Mouse (Mus musculus) MEL (cell line): ENCODE data around the gene B3gnt7. TPM values are rescaled to one million over a fixed set of nuclear protein-coding genes. Genes with fewer than 3 reads are reported as not detected.
"Not testable (repeated sequence)": the region's sequence is repeated elsewhere in the genome, so short reads cannot be mapped to it uniquely, and the experiment has no call there.

Experiments
- DNase-seq: peaks from one replicate; pipeline ENCODE4 v3.0.0; 2011; ENCODE audit warnings: low read depth, low spot score
- H3K27ac ChIP-seq: 2 replicates; pipeline ENCODE4 v1.5.1; 2012; ENCODE audit warnings: low read depth, mild to moderate bottlenecking, control low read depth, low read length, moderate library complexity; ENCODE audit not compliant: control insufficient read depth
- H3K27me3 ChIP-seq, 2 experiments: fragments of 150-350 bp in 1 of 2; sonication (generic) in 1 of 2; 2 replicates each; pipeline ENCODE4 v1.6.1; 2012; ENCODE audit warnings: low read length in 2 of 2, mild to moderate bottlenecking in 2 of 2, improper control_type of control experiment in 1 of 2, moderate library complexity in 1 of 2; ENCODE audit not compliant: insufficient read depth in 2 of 2, control insufficient read depth in 1 of 2
- H3K36me3 ChIP-seq, 2 experiments: 2 replicates each; pipeline ENCODE4 v1.6.1; 2012 to 2014; ENCODE audit warnings: low read length in 2 of 2, improper control_type of control experiment in 1 of 2, inconsistent platforms in 1 of 2, mild to moderate bottlenecking in 1 of 2; ENCODE audit not compliant: insufficient read depth in 2 of 2, control insufficient read depth in 1 of 2
- H3K4me1 ChIP-seq, 2 experiments: fragments of 150-350 bp in 1 of 2; sonication (generic) in 1 of 2; 2 replicates each; pipeline ENCODE4 v1.6.1; 2012; ENCODE audit warnings: low read length in 2 of 2, improper control_type of control experiment in 1 of 2, mild to moderate bottlenecking in 1 of 2; ENCODE audit not compliant: insufficient read depth in 2 of 2, control insufficient read depth in 1 of 2
- H3K4me3 ChIP-seq, 2 experiments: fragments of 150-350 bp in 1 of 2; sonication (generic) in 1 of 2; 2 replicates each; pipeline ENCODE4 v1.5.1; 2012; ENCODE audit warnings: low read depth in 2 of 2, low read length in 2 of 2, mild to moderate bottlenecking in 2 of 2, moderate library complexity in 2 of 2, control low read depth in 1 of 2, improper control_type of control experiment in 1 of 2; ENCODE audit not compliant: control insufficient read depth in 1 of 2, insufficient read depth in 1 of 2
- H3K79me2 ChIP-seq: 2 replicates; pipeline ENCODE4 v1.6.1; 2012; ENCODE audit warnings: mild to moderate bottlenecking, low read length, moderate library complexity; ENCODE audit not compliant: control insufficient read depth, poor library complexity, insufficient read depth
- H3K9ac ChIP-seq: 2 replicates; pipeline ENCODE4 v1.6.1; 2012; ENCODE audit warnings: low read depth, mild to moderate bottlenecking, control low read depth, low read length, moderate library complexity; ENCODE audit not compliant: control insufficient read depth, poor library complexity, severe bottlenecking
- H3K9me3 ChIP-seq: fragments of 150-350 bp; sonication (generic); replicated peaks from 2 replicates; pipeline ENCODE4 v1.6.1; 2012; ENCODE audit warnings: mild to moderate bottlenecking, low read length, improper control_type of control experiment, moderate library complexity; ENCODE audit not compliant: insufficient read depth
- CHD1 ChIP-seq: IDR thresholded peaks from 2 replicates; pipeline ENCODE4 v1.6.1; 2012; ENCODE audit warnings: low read depth, mild to moderate bottlenecking, inconsistent platforms, low read length, improper control_type of control experiment
- CHD2 ChIP-seq: IDR thresholded peaks from 2 replicates; pipeline ENCODE4 v1.6.1; 2011; ENCODE audit warnings: low read length, improper control_type of control experiment
- CTCF ChIP-seq, 3 experiments: IDR thresholded peaks in 2 of 3; conservative IDR thresholded peaks in 1 of 3; 2 replicates each; pipeline ENCODE4 v1.5.1; 2011 to 2012; ENCODE audit warnings: low read length in 3 of 3, low read depth in 2 of 3, mild to moderate bottlenecking in 2 of 3, improper control_type of control experiment in 1 of 3, inconsistent platforms in 1 of 3, mixed read lengths in 1 of 3, moderate library complexity in 1 of 3; ENCODE audit not compliant: control insufficient read depth in 1 of 3, insufficient read depth in 1 of 3, poor library complexity in 1 of 3, severe bottlenecking in 1 of 3
- ETS1 ChIP-seq: IDR thresholded peaks from 2 replicates; pipeline ENCODE4 v1.6.1; 2012; ENCODE audit warnings: low read depth, mild to moderate bottlenecking, inconsistent platforms, low read length, improper control_type of control experiment, moderate library complexity
- MAFK ChIP-seq: IDR thresholded peaks from 2 replicates; pipeline ENCODE4 v1.6.1; 2011; ENCODE audit warnings: low read depth, mild to moderate bottlenecking, low read length, improper control_type of control experiment, borderline replicate concordance
- MEF2A ChIP-seq: IDR thresholded peaks from 2 replicates; pipeline ENCODE4 v1.6.1; 2014; ENCODE audit warnings: low read depth, mild to moderate bottlenecking, inconsistent platforms, low read length, improper control_type of control experiment; ENCODE audit not compliant: poor library complexity, insufficient replicate concordance, severe bottlenecking; ENCODE audit errors: extremely low read depth
- MXI1 ChIP-seq: IDR thresholded peaks from 2 replicates; pipeline ENCODE4 v1.6.1; 2011; ENCODE audit warnings: mild to moderate bottlenecking, low read depth, low read length, improper control_type of control experiment
- POLR2AphosphoS5 ChIP-seq: IDR thresholded peaks from 2 replicates; pipeline ENCODE4 v1.6.1; 2012; ENCODE audit warnings: low read depth, borderline replicate concordance, mild to moderate bottlenecking, inconsistent platforms, low read length, moderate library complexity, mixed read lengths
- RAD21 ChIP-seq: IDR thresholded peaks from 2 replicates; pipeline ENCODE4 v1.6.1; 2011; ENCODE audit warnings: mild to moderate bottlenecking, low read depth, low read length, improper control_type of control experiment
- RCOR1 ChIP-seq: IDR thresholded peaks from 2 replicates; pipeline ENCODE4 v1.6.1; 2012; ENCODE audit warnings: low read depth, mild to moderate bottlenecking, inconsistent platforms, low read length, improper control_type of control experiment
- SMC3 ChIP-seq: IDR thresholded peaks from 2 replicates; pipeline ENCODE4 v1.6.1; 2011; ENCODE audit warnings: low read depth, low read length, improper control_type of control experiment
- TBP ChIP-seq: IDR thresholded peaks from 2 replicates; pipeline ENCODE4 v1.8.0; 2011; ENCODE audit warnings: low read depth, low read length, improper control_type of control experiment
- UBTF ChIP-seq: IDR thresholded peaks from 2 replicates; pipeline ENCODE4 v1.6.1; 2012; ENCODE audit warnings: low read depth, mild to moderate bottlenecking, inconsistent platforms, low read length, improper control_type of control experiment, moderate library complexity, borderline replicate concordance; ENCODE audit not compliant: insufficient read depth
- USF1 ChIP-seq: IDR thresholded peaks from 2 replicates; pipeline ENCODE4 v1.6.1; 2014; ENCODE audit warnings: low read depth, mild to moderate bottlenecking, inconsistent platforms, low read length, improper control_type of control experiment, moderate library complexity
- ZC3H11A ChIP-seq: IDR thresholded peaks from 2 replicates; pipeline ENCODE4 v1.6.1; 2012; ENCODE audit warnings: low read depth, mild to moderate bottlenecking, inconsistent platforms, low read length, improper control_type of control experiment
- ZKSCAN1 ChIP-seq: IDR thresholded peaks from 2 replicates; pipeline ENCODE4 v1.6.1; 2012; ENCODE audit warnings: low read depth, mild to moderate bottlenecking, inconsistent platforms, low read length, improper control_type of control experiment, moderate library complexity
- ZNF384 ChIP-seq: IDR thresholded peaks from 2 replicates; pipeline ENCODE4 v1.6.1; 2012; ENCODE audit warnings: low read depth, mild to moderate bottlenecking, inconsistent platforms, low read length, improper control_type of control experiment
- polyA plus RNA-seq, 2 experiments: library from polyadenylated mRNA; stranded (reverse) in 1 of 2; unstranded in 1 of 2; fragments of >175 nt in 1 of 2; fragments of >200 nt in 1 of 2; gene quantifications; 2 replicates each; pipeline versions ENCODE4 v1.2.1 to v1.2.4; 2012; ENCODE audit warnings: low replicate concordance in 2 of 2, low read depth in 1 of 2; ENCODE audit not compliant: insufficient read length in 2 of 2, insufficient read depth in 1 of 2, missing spikeins in 1 of 2
- total RNA-seq: library from RNA; depleted of rRNA; stranded (reverse); fragments of 300-350 nt; gene quantifications from 2 replicates; pipeline ENCODE4 v1.2.3, GENCODE M21; 2012

Gene B3gnt7
- total and polyA plus RNA-seq, 3 experiments, result 0.40 TPM; not detected in 2

DNA sequence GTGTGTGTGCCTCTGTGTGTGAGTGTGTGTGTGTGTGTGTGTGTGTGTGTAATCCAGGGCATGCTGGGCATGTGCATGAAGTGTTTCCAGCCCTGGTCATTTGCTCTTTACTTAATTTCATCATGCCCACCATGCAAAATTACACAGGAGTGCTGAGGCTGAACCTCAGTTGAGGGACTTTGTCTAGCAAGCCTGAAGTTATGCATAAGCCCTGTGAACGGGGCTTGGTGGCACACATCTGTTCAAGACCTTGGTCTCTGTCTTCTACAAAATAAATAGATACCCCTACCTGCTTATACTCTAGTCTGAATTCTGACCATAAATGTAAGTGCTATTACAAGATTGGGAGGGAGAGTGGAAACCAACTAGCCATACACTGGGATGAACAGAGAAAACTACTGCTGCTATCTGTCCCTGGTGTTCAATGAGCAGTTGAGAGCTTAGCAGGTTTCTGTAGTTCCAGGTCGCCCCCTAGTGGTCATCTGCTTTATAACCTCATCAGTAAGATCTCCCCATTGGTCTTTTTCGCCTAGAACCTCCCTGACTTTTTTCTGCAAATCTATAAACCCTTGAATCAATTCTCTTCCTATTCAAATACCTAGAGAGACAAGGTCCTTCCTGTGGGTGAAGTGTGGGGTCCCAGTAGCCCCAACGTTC, 36.7 kb downstream of the B3gnt7 start:
- Histone ChIP-seq H3K27ac (no peak overlapping the region), H3K9me3 (no peaks in the 10 kb centered on the region), H3K79me2 (no peaks in the 10 kb centered on the region), H3K4me1 (no peaks in the 10 kb centered on the region), H3K36me3 (no peaks in the 10 kb centered on the region), H3K9ac (no peak overlapping the region), H3K4me3 (no peak overlapping the region), H3K27me3 (no peaks in the 10 kb centered on the region; a peak in 1 of 4 replicates)
- peak; percentile 97 for TF ChIP-seq ZC3H11A
- peak; percentile 40; the same call in 1 of the 2 replicates for TF ChIP-seq ZNF384
- TF ChIP-seq USF1, result no peak
- TF ChIP-seq MXI1, result no peak
- TF ChIP-seq RCOR1, result no peak
- no peak for TF ChIP-seq CHD2
- no peak for TF ChIP-seq ZKSCAN1
- no peak for TF ChIP-seq CHD1
- TF ChIP-seq MEF2A, result no peak
- peak; percentile 75 to 99 (median 82) for TF ChIP-seq CTCF (IDR thresholded peaks at IDR 0.05 in 2 of 3, conservative IDR thresholded peaks at IDR 0.05 in 1 of 3; ENCODE audit: control insufficient read depth in 1 of 3, insufficient read depth in 1 of 3, low read depth in 2 of 3, low read length in 3 of 3, poor library complexity in 1 of 3, severe bottlenecking in 1 of 3)
- peak; percentile 99 for TF ChIP-seq RAD21
- peak; percentile 96 for TF ChIP-seq SMC3
- no peak for TF ChIP-seq UBTF
- TF ChIP-seq ETS1, result no peak
- TF ChIP-seq POLR2AphosphoS5, result no peak
- TF ChIP-seq TBP, result no peak
- TF ChIP-seq MAFK, result no peak
- DNase-seq, result peak; percentile 90

DNA sequence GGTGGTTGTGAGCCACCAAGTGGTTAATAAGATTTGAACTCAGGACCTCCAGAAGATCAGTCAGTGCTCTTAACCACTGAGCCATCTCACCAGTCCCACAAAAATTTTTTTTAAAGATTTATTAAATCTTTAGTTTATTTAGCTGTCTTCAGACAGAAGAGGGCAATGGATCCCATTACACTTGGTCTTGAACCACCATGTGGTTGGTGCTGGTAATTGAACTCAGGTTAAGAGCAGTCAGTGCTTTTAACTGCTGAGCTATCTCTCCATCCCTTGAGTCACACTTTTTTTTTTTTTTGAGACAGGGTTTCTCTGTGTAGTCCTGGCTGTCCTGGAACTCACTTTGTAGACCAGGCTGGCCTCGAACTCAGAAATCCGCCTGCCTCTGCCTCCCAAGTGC, 38.5 kb downstream of the B3gnt7 start:
- peak; percentile 61 for DNase-seq
- H3K9me3 ChIP-seq, H3K4me1 ChIP-seq, H3K9ac ChIP-seq, H3K27me3 ChIP-seq, H3K79me2 ChIP-seq, H3K27ac ChIP-seq, H3K4me3 ChIP-seq: not testable (repeated sequence)
- H3K36me3 ChIP-seq, result peaks cover 0 to 13% of the 10 kb centered on the region in 2 experiments; a peak in 2 of 4 replicates
- TF ChIP-seq RAD21, result peak; percentile 17
- TF ChIP-seq SMC3, result peak; percentile 38
- TF ChIP-seq CTCF (IDR thresholded peaks at IDR 0.05 in 2 of 3, conservative IDR thresholded peaks at IDR 0.05 in 1 of 3; ENCODE audit: control insufficient read depth in 1 of 3, insufficient read depth in 1 of 3, low read depth in 2 of 3, low read length in 3 of 3, poor library complexity in 1 of 3, severe bottlenecking in 1 of 3), result peak in 1 of 3 experiments; percentile 39; a peak in 2 of 6 replicates
- peak; percentile 45; the same call in 1 of the 2 replicates for TF ChIP-seq ZNF384
